Mouse (Mus musculus): ENCODE results near the gene Rgl1. TPM values are rescaled to one million over a fixed set of nuclear protein-coding genes. Genes with fewer than 3 reads are reported as not detected.
"Not testable (repeated sequence)": the region's sequence is repeated elsewhere in the genome, so short reads cannot be mapped to it uniquely, and the experiment has no call there.

The Rgl1 gene
- polyA plus RNA-seq, 1 experiment from 2014 or later, result 23.0 TPM

- Histone ChIP-seq H3K9ac (ENCODE audit: low read length) (no peak overlapping the region), H3K4me1 (replicated peaks; ENCODE audit: control insufficient read depth, insufficient read depth) (0 out of 2 replicates have a peak, but pooled peaks cover 3% of the 10 kb centered on the region), H3K27me3 (ENCODE audit: control insufficient read depth, insufficient read depth, low read length) (no peaks in the 10 kb centered on the region), H3K9me3 (ENCODE audit: control insufficient read depth, low read length) (no peaks in the 10 kb centered on the region), H3K4me2 (replicated peaks; ENCODE audit: low read depth) (no peak overlapping the region), H3K4me3 (ENCODE audit: low read depth, low read length) (no peak overlapping the region), H3K27ac (replicated peaks) (no peak overlapping the region), H3K36me3 (ENCODE audit: control insufficient read depth, insufficient read depth, low read length) (no peaks in the 10 kb centered on the region)
- DNase-seq (ENCODE audit: low spot score) (no peak), ATAC-seq (ENCODE audit: low FRiP score, low TSS enrichment) (peak; percentile 32; the same call in 1 of the 2 replicates)
- 13% methylated on average over 6 of the region's 6 CpGs for WGBS
- no peak for TF ChIP-seq CTCF (IDR thresholded peaks at IDR 0.05; ENCODE audit: low read depth)
- TF ChIP-seq EP300 (optimal IDR thresholded peaks at IDR 0.05), result no peak
Measured at GRCm38 (mm10) chr1:152790821-152791220, 24.7 kb upstream of the Rgl1 start.

- no peak for DNase-seq (ENCODE audit: low spot score)
- TF ChIP-seq EP300 (optimal IDR thresholded peaks at IDR 0.05) (no peak), CTCF (IDR thresholded peaks at IDR 0.05; ENCODE audit: low read depth) (peak; percentile 76)
- Histone ChIP-seq H3K4me1 (replicated peaks; ENCODE audit: control insufficient read depth, insufficient read depth) (0 out of 2 replicates have a peak, but pooled peaks cover 3% of the 10 kb centered on the region), H3K4me3 (ENCODE audit: low read depth, low read length) (no peak overlapping the region), H3K27ac (replicated peaks) (no peak overlapping the region), H3K27me3 (ENCODE audit: control insufficient read depth, insufficient read depth, low read length) (no peaks in the 10 kb centered on the region), H3K9me3 (ENCODE audit: control insufficient read depth, low read length) (no peaks in the 10 kb centered on the region), H3K36me3 (ENCODE audit: control insufficient read depth, insufficient read depth, low read length) (no peaks in the 10 kb centered on the region), H3K4me2 (replicated peaks; ENCODE audit: low read depth) (no peak overlapping the region), H3K9ac (ENCODE audit: low read length) (no peak overlapping the region)
- 37% methylated on average over 12 of the region's 12 CpGs for WGBS
- 0 out of 2 replicates have a peak, but pooled peaks have one; percentile 35 for ATAC-seq (ENCODE audit: low FRiP score, low TSS enrichment)
Measured at GRCm38 (mm10) chr1:152790254-152790653, 24.1 kb upstream of the Rgl1 start.

GRCm38 (mm10) chr1:152788121-152788660, 22.0 kb upstream of the Rgl1 start:
- ATAC-seq (ENCODE audit: low FRiP score, low TSS enrichment) (no peak), DNase-seq (ENCODE audit: low spot score) (no peak)
- H3K4me2 ChIP-seq (replicated peaks; ENCODE audit: low read depth), result no peak overlapping the region
- H3K27me3 ChIP-seq (ENCODE audit: control insufficient read depth, insufficient read depth, low read length), result no peaks in the 10 kb centered on the region
- 0 out of 2 replicates have a peak overlapping the region, but pooled peaks have one; percentile 13 for H3K27ac ChIP-seq (replicated peaks)
- H3K9ac ChIP-seq (ENCODE audit: low read length), result no peak overlapping the region
- 0 out of 2 replicates have a peak, but pooled peaks cover 3% of the 10 kb centered on the region for H3K4me1 ChIP-seq (replicated peaks; ENCODE audit: control insufficient read depth, insufficient read depth)
- no peak for TF ChIP-seq CTCF (IDR thresholded peaks at IDR 0.05; ENCODE audit: low read depth)
- no peak for TF ChIP-seq EP300 (optimal IDR thresholded peaks at IDR 0.05)
- H3K9me3 ChIP-seq (ENCODE audit: control insufficient read depth, low read length), result no peaks in the 10 kb centered on the region
- no peak overlapping the region for H3K4me3 ChIP-seq (ENCODE audit: low read depth, low read length)
- H3K36me3 ChIP-seq (ENCODE audit: control insufficient read depth, insufficient read depth, low read length), result no peaks in the 10 kb centered on the region
- 41% methylated on average over 4 of the region's 4 CpGs for WGBS

- DNase-seq (ENCODE audit: low spot score), result no peak
- TF ChIP-seq EP300 (optimal IDR thresholded peaks at IDR 0.05) (no peak), CTCF (IDR thresholded peaks at IDR 0.05; ENCODE audit: low read depth) (no peak)
- Histone ChIP-seq H3K27ac (replicated peaks) (no peak overlapping the region), H3K9me3 (ENCODE audit: control insufficient read depth, low read length) (no peaks in the 10 kb centered on the region), H3K27me3 (ENCODE audit: control insufficient read depth, insufficient read depth, low read length) (no peaks in the 10 kb centered on the region), H3K4me2 (replicated peaks; ENCODE audit: low read depth) (no peak overlapping the region), H3K9ac (ENCODE audit: low read length) (no peak overlapping the region), H3K4me3 (ENCODE audit: low read depth, low read length) (no peak overlapping the region), H3K4me1 (replicated peaks; ENCODE audit: control insufficient read depth, insufficient read depth) (0 out of 2 replicates have a peak, but pooled peaks cover 3% of the 10 kb centered on the region), H3K36me3 (ENCODE audit: control insufficient read depth, insufficient read depth, low read length) (no peaks in the 10 kb centered on the region)
- 81% methylated on average over 4 of the region's 4 CpGs for WGBS
- no peak for ATAC-seq (ENCODE audit: low FRiP score, low TSS enrichment)
Measured at GRCm38 (mm10) chr1:152786953-152787352, 20.8 kb upstream of the Rgl1 start.

- not testable (repeated sequence) for H3K27ac ChIP-seq (replicated peaks); H3K4me2 ChIP-seq (replicated peaks; ENCODE audit: low read depth); H3K4me1 ChIP-seq (replicated peaks; ENCODE audit: control insufficient read depth, insufficient read depth); H3K9ac ChIP-seq (ENCODE audit: low read length); H3K27me3 ChIP-seq (ENCODE audit: control insufficient read depth, insufficient read depth, low read length); ATAC-seq (ENCODE audit: low FRiP score, low TSS enrichment); H3K36me3 ChIP-seq (ENCODE audit: control insufficient read depth, insufficient read depth, low read length); H3K4me3 ChIP-seq (ENCODE audit: low read depth, low read length); DNase-seq (ENCODE audit: low spot score); H3K9me3 ChIP-seq (ENCODE audit: control insufficient read depth, low read length)
- WGBS, result 85% methylated on average over 3 of the region's 3 CpGs
Measured at GRCm38 (mm10) chr1:152785446-152785845, 19.3 kb upstream of the Rgl1 start.

- Histone ChIP-seq H3K4me3 (ENCODE audit: low read depth, low read length) (no peak overlapping the region), H3K9ac (ENCODE audit: low read length) (no peak overlapping the region), H3K36me3 (ENCODE audit: control insufficient read depth, insufficient read depth, low read length) (no peaks in the 10 kb centered on the region), H3K27me3 (ENCODE audit: control insufficient read depth, insufficient read depth, low read length) (no peaks in the 10 kb centered on the region), H3K4me1 (replicated peaks; ENCODE audit: control insufficient read depth, insufficient read depth) (no peaks in the 10 kb centered on the region), H3K4me2 (replicated peaks; ENCODE audit: low read depth) (no peak overlapping the region), H3K27ac (replicated peaks) (no peak overlapping the region), H3K9me3 (ENCODE audit: control insufficient read depth, low read length) (no peaks in the 10 kb centered on the region)
- TF ChIP-seq EP300 (optimal IDR thresholded peaks at IDR 0.05), result no peak
- WGBS, result 89% methylated on average over 8 of the region's 8 CpGs
- DNase-seq (ENCODE audit: low spot score), result no peak
- ATAC-seq (ENCODE audit: low FRiP score, low TSS enrichment), result no peak
Measured at GRCm38 (mm10) chr1:152784620-152785019, 18.5 kb upstream of the Rgl1 start.

Measured in stomach, postnatal 0 days (tissue).